Mouse (Mus musculus): ENCODE data around the gene Setdb1. TPM values are rescaled to one million over a fixed set of nuclear protein-coding genes. Genes with fewer than 3 reads are reported as not detected.

Gene Setdb1
- total and polyA plus RNA-seq, 2 experiments from 2014 or later, result 28.4 to 44.4 TPM

DNA sequence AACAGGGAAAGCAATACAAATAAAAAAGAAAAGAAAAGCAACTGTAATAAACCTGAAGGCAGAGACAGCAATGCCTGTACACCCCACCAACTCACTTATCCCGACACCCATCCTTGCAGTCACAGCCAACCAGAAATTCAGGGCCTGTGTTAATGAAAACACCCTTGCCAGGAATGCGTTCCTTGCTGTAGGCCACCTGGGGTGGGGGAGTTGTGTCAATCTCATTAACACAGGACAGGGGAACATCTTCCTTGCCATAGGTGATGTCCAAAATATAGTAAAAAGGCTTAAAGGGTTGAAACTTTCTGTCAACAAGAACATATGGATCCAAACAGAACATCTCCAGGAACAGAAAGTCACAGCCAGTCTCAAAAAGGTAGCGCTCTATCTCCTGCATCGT lies 18.8 kb downstream of the Setdb1 start:
- ATAC-seq (ENCODE audit: low FRiP score) (no peak), DNase-seq (ENCODE audit: low spot score) (no peak)
- H3K36me3 ChIP-seq (ENCODE audit: insufficient read depth, low read length), result peaks cover 74% of the 10 kb centered on the region
- H3K9me3 ChIP-seq (ENCODE audit: low read length), result no peaks in the 10 kb centered on the region
- TF ChIP-seq CTCF (IDR thresholded peaks at IDR 0.05), result no peak
- 95% methylated on average over 4 of the region's 4 CpGs for WGBS
- H3K9ac ChIP-seq (replicated peaks; ENCODE audit: low read length, poor library complexity, severe bottlenecking), result no peak overlapping the region
- H3K27me3 ChIP-seq (ENCODE audit: insufficient read depth, low read length), result no peaks in the 10 kb centered on the region
- no peak overlapping the region for H3K4me3 ChIP-seq (ENCODE audit: low read depth, low read length)
- no peak overlapping the region for H3K27ac ChIP-seq (ENCODE audit: low read depth, low read length)
- H3K4me1 ChIP-seq (ENCODE audit: insufficient read depth, low read length), result no peaks in the 10 kb centered on the region
- no peak overlapping the region for H3K4me2 ChIP-seq (ENCODE audit: low read depth, low read length, poor library complexity, severe bottlenecking)

DNA sequence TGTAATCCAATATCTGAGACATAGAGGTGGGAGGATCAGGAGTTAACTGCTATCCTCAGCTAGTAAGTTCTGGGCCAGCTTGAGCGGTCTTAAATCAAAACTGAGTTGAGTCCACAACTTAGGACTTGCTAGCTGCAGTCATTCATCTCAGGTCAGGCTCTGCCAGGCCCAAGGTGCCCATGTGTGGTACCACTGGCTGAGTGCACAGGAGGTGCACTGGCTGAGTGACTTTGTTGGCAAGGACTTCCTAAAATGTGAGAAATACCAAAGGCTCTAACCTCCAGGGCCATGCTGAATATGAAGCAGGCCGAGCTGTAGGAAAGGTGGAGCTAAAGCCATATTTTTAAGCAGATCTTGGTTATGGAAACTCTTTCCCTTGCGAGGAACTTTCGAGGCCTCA lies 19.7 kb downstream of the Setdb1 start:
- ATAC-seq (ENCODE audit: low FRiP score), result no peak
- H3K9ac ChIP-seq (replicated peaks; ENCODE audit: low read length, poor library complexity, severe bottlenecking), result no peak overlapping the region

DNA sequence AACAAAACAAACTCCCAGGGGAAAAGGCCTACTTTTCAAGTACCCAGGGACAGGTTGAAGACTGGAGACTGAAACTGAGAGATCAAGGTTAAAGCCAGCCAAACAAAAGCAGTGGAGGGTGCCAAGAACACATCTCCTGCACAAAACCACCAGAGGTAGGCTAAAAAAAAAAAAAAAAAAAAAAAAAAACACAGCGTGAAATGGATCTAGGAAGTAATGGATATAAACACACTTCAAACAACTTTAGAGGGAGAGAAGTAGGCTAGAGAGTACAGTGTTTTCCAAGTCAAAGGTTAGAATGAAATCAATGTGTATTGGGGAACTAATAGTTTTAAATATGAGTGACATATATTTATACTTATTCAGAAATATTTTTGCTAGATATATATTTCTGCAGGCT lies 25.5 kb downstream of the Setdb1 start:
- DNase-seq (ENCODE audit: low spot score), result no peak
- Histone ChIP-seq H3K4me1 (ENCODE audit: insufficient read depth, low read length) (no peaks in the 10 kb centered on the region), H3K36me3 (ENCODE audit: insufficient read depth, low read length) (peaks cover 50% of the 10 kb centered on the region), H3K27me3 (ENCODE audit: insufficient read depth, low read length) (no peaks in the 10 kb centered on the region), H3K27ac (ENCODE audit: low read depth, low read length) (no peak overlapping the region), H3K4me3 (ENCODE audit: low read depth, low read length) (no peak overlapping the region), H3K9ac (replicated peaks; ENCODE audit: low read length, poor library complexity, severe bottlenecking) (no peak overlapping the region), H3K4me2 (ENCODE audit: low read depth, low read length, poor library complexity, severe bottlenecking) (no peak overlapping the region), H3K9me3 (ENCODE audit: low read length) (no peaks in the 10 kb centered on the region)
- WGBS, result 88% methylated on average over 1 of the region's 1 CpGs
- TF ChIP-seq CTCF (IDR thresholded peaks at IDR 0.05), result no peak
- no peak for ATAC-seq (ENCODE audit: low FRiP score)

More for the DNA sequence above, 19.7 kb downstream of the Setdb1 start:
- no peak overlapping the region for H3K4me2 ChIP-seq (ENCODE audit: low read depth, low read length, poor library complexity, severe bottlenecking)
- DNase-seq (ENCODE audit: low spot score), result no peak
- 98% methylated on average over 4 of the region's 4 CpGs for WGBS
- H3K27ac ChIP-seq (ENCODE audit: low read depth, low read length), result no peak overlapping the region
- H3K4me3 ChIP-seq (ENCODE audit: low read depth, low read length), result no peak overlapping the region
- no peaks in the 10 kb centered on the region for H3K4me1 ChIP-seq (ENCODE audit: insufficient read depth, low read length)
- H3K36me3 ChIP-seq (ENCODE audit: insufficient read depth, low read length), result peaks cover 72% of the 10 kb centered on the region
- H3K27me3 ChIP-seq (ENCODE audit: insufficient read depth, low read length), result no peaks in the 10 kb centered on the region
- H3K9me3 ChIP-seq (ENCODE audit: low read length), result no peaks in the 10 kb centered on the region
- TF ChIP-seq CTCF (IDR thresholded peaks at IDR 0.05), result no peak

- DNase-seq (ENCODE audit: low spot score) (no peak), ATAC-seq (ENCODE audit: low FRiP score) (no peak)
- no peak for TF ChIP-seq CTCF (IDR thresholded peaks at IDR 0.05)
- no peaks in the 10 kb centered on the region for H3K27me3 ChIP-seq (ENCODE audit: insufficient read depth, low read length)
- H3K27ac ChIP-seq (ENCODE audit: low read depth, low read length), result no peak overlapping the region
- no peak overlapping the region for H3K9ac ChIP-seq (replicated peaks; ENCODE audit: low read length, poor library complexity, severe bottlenecking)
- no peaks in the 10 kb centered on the region for H3K4me1 ChIP-seq (ENCODE audit: insufficient read depth, low read length)
- WGBS, result 98% methylated on average over 1 of the region's 1 CpGs
- H3K36me3 ChIP-seq (ENCODE audit: insufficient read depth, low read length), result peaks cover 56% of the 10 kb centered on the region
- H3K4me3 ChIP-seq (ENCODE audit: low read depth, low read length), result no peak overlapping the region
- no peaks in the 10 kb centered on the region for H3K9me3 ChIP-seq (ENCODE audit: low read length)
- H3K4me2 ChIP-seq (ENCODE audit: low read depth, low read length, poor library complexity, severe bottlenecking), result no peak overlapping the region
Measured at GRCm38 (mm10) chr3:95328803-95329404, 28.1 kb downstream of the Setdb1 start.

GRCm38 (mm10) chr3:95324454-95325144 lies 32.4 kb downstream of the Setdb1 start:
- Histone ChIP-seq H3K4me3 (ENCODE audit: low read depth, low read length) (no peak overlapping the region), H3K9me3 (ENCODE audit: low read length) (no peaks in the 10 kb centered on the region), H3K36me3 (ENCODE audit: insufficient read depth, low read length) (peaks cover 83% of the 10 kb centered on the region), H3K27me3 (ENCODE audit: insufficient read depth, low read length) (no peaks in the 10 kb centered on the region), H3K4me2 (ENCODE audit: low read depth, low read length, poor library complexity, severe bottlenecking) (no peak overlapping the region), H3K27ac (ENCODE audit: low read depth, low read length) (no peak overlapping the region), H3K9ac (replicated peaks; ENCODE audit: low read length, poor library complexity, severe bottlenecking) (no peak overlapping the region), H3K4me1 (ENCODE audit: insufficient read depth, low read length) (no peaks in the 10 kb centered on the region)
- TF ChIP-seq CTCF (IDR thresholded peaks at IDR 0.05), result peak; percentile 53
- ATAC-seq (ENCODE audit: low FRiP score) (no peak), DNase-seq (ENCODE audit: low spot score) (no peak)
- WGBS, result 92% methylated on average over 6 of the region's 6 CpGs

DNA sequence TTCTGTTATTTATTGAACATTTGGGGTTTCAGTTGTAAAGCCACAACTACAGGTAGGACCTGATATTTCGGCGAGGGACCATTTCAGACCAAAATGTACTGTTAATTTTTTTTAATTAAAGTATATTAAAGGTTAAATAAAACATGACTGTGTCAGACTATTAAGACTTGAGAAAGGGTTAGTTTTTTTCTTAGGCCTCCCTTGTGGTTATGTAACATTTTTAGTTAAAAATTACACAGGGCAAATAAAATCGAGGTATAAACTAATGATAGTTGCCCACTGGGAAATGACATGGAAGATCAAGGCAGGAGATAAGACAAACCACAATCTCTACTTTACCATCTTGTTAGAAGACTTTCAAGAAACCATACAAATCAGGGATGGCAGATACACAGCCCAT lies 33.6 kb downstream of the Setdb1 start:
- ATAC-seq (ENCODE audit: low FRiP score) (no peak), DNase-seq (ENCODE audit: low spot score) (no peak)
- Histone ChIP-seq H3K9ac (replicated peaks; ENCODE audit: low read length, poor library complexity, severe bottlenecking) (no peak overlapping the region), H3K27me3 (ENCODE audit: insufficient read depth, low read length) (no peaks in the 10 kb centered on the region), H3K9me3 (ENCODE audit: low read length) (no peaks in the 10 kb centered on the region), H3K4me1 (ENCODE audit: insufficient read depth, low read length) (no peaks in the 10 kb centered on the region), H3K4me3 (ENCODE audit: low read depth, low read length) (no peak overlapping the region), H3K4me2 (ENCODE audit: low read depth, low read length, poor library complexity, severe bottlenecking) (no peak overlapping the region), H3K36me3 (ENCODE audit: insufficient read depth, low read length) (peaks cover 74% of the 10 kb centered on the region), H3K27ac (ENCODE audit: low read depth, low read length) (no peak overlapping the region)
- TF ChIP-seq CTCF (IDR thresholded peaks at IDR 0.05), result no peak
- WGBS, result 94% methylated on average over 3 of the region's 3 CpGs
